Mouse (Mus musculus): ENCODE data around the gene Larp1. TPM values are rescaled to one million over a fixed set of nuclear protein-coding genes. Genes with fewer than 3 reads are reported as not detected.

Larp1 gene
- total and polyA plus RNA-seq, 2 experiments from 2014 or later: 14.9 to 41.0 TPM

- H3K9me3 ChIP-seq (ENCODE audit: low read length): no peaks in the 10 kb centered on the region
- no peak overlapping the region for H3K4me2 ChIP-seq (ENCODE audit: low read depth, low read length)
- DNase-seq (ENCODE audit: low spot score) (no peak), ATAC-seq (no peak)
- no peaks in the 10 kb centered on the region for H3K4me1 ChIP-seq (ENCODE audit: insufficient read depth, low read length)
- H3K36me3 ChIP-seq (ENCODE audit: insufficient read depth, low read length): peaks cover 22% of the 10 kb centered on the region; the same call in 1 of the 2 replicates
- TF ChIP-seq CTCF (IDR thresholded peaks at IDR 0.05; ENCODE audit: low read depth): no peak
- WGBS: 89% methylated on average over 4 of the region's 4 CpGs
- no peak overlapping the region for H3K27ac ChIP-seq
- no peaks in the 10 kb centered on the region for H3K27me3 ChIP-seq (ENCODE audit: insufficient read depth, low read length)
- no peak overlapping the region for H3K9ac ChIP-seq (replicated peaks; ENCODE audit: low read length)
- no peak overlapping the region for H3K4me3 ChIP-seq (ENCODE audit: low read length)
Measured at GRCm38 (mm10) chr11:58062586-58062985, 53.7 kb downstream of the Larp1 start.

GRCm38 (mm10) chr11:58065025-58065424 lies 56.2 kb downstream of the Larp1 start:
- H3K9me3 ChIP-seq (ENCODE audit: low read length): no peaks in the 10 kb centered on the region
- peaks cover 6% of the 10 kb centered on the region; the same call in 1 of the 2 replicates for H3K36me3 ChIP-seq (ENCODE audit: insufficient read depth, low read length)
- DNase-seq (ENCODE audit: low spot score) (no peak), ATAC-seq (no peak)
- no peak overlapping the region for H3K4me3 ChIP-seq (ENCODE audit: low read length)
- H3K27ac ChIP-seq: no peak overlapping the region
- 83% methylated on average over 4 of the region's 4 CpGs for WGBS
- no peak overlapping the region for H3K9ac ChIP-seq (replicated peaks; ENCODE audit: low read length)
- H3K27me3 ChIP-seq (ENCODE audit: insufficient read depth, low read length): no peaks in the 10 kb centered on the region
- no peak overlapping the region for H3K4me2 ChIP-seq (ENCODE audit: low read depth, low read length)
- H3K4me1 ChIP-seq (ENCODE audit: insufficient read depth, low read length): no peaks in the 10 kb centered on the region
- no peak for TF ChIP-seq CTCF (IDR thresholded peaks at IDR 0.05; ENCODE audit: low read depth)

- no peak overlapping the region for H3K9ac ChIP-seq (replicated peaks; ENCODE audit: low read length)
- H3K27me3 ChIP-seq (ENCODE audit: insufficient read depth, low read length): no peaks in the 10 kb centered on the region
- no peak for TF ChIP-seq CTCF (IDR thresholded peaks at IDR 0.05; ENCODE audit: low read depth)
- no peak for DNase-seq (ENCODE audit: low spot score)
- no peak overlapping the region for H3K4me3 ChIP-seq (ENCODE audit: low read length)
- WGBS: 82% methylated on average over 3 of the region's 3 CpGs
- H3K4me2 ChIP-seq (ENCODE audit: low read depth, low read length): no peak overlapping the region
- no peak for ATAC-seq
- no peaks in the 10 kb centered on the region for H3K4me1 ChIP-seq (ENCODE audit: insufficient read depth, low read length)
- H3K9me3 ChIP-seq (ENCODE audit: low read length): no peaks in the 10 kb centered on the region
- no peaks in the 10 kb centered on the region for H3K36me3 ChIP-seq (ENCODE audit: insufficient read depth, low read length)
- no peak overlapping the region for H3K27ac ChIP-seq
Measured at GRCm38 (mm10) chr11:58072978-58073377, 64.1 kb downstream of the Larp1 start.

- Histone ChIP-seq H3K36me3 (ENCODE audit: insufficient read depth, low read length) (no peaks in the 10 kb centered on the region), H3K4me1 (ENCODE audit: insufficient read depth, low read length) (no peaks in the 10 kb centered on the region), H3K9ac (replicated peaks; ENCODE audit: low read length) (no peak overlapping the region), H3K9me3 (ENCODE audit: low read length) (no peaks in the 10 kb centered on the region), H3K27ac (no peak overlapping the region), H3K4me3 (ENCODE audit: low read length) (no peak overlapping the region), H3K27me3 (ENCODE audit: insufficient read depth, low read length) (no peaks in the 10 kb centered on the region), H3K4me2 (ENCODE audit: low read depth, low read length) (no peak overlapping the region)
- ATAC-seq: no peak
- 69% methylated on average over 4 of the region's 4 CpGs for WGBS
- no peak for TF ChIP-seq CTCF (IDR thresholded peaks at IDR 0.05; ENCODE audit: low read depth)
- no peak for DNase-seq (ENCODE audit: low spot score)
Measured at GRCm38 (mm10) chr11:58077270-58077669, 68.4 kb downstream of the Larp1 start.

GRCm38 (mm10) chr11:58081716-58082115 lies 72.9 kb downstream of the Larp1 start:
- Histone ChIP-seq H3K4me3 (ENCODE audit: low read length) (no peak overlapping the region), H3K4me1 (ENCODE audit: insufficient read depth, low read length) (no peaks in the 10 kb centered on the region), H3K27ac (no peak overlapping the region), H3K9me3 (ENCODE audit: low read length) (no peaks in the 10 kb centered on the region), H3K4me2 (ENCODE audit: low read depth, low read length) (no peak overlapping the region), H3K27me3 (ENCODE audit: insufficient read depth, low read length) (no peaks in the 10 kb centered on the region), H3K9ac (replicated peaks; ENCODE audit: low read length) (no peak overlapping the region), H3K36me3 (ENCODE audit: insufficient read depth, low read length) (no peaks in the 10 kb centered on the region)
- DNase-seq (ENCODE audit: low spot score) (no peak), ATAC-seq (no peak)
- WGBS: 84% methylated on average over 6 of the region's 6 CpGs
- no peak for TF ChIP-seq CTCF (IDR thresholded peaks at IDR 0.05; ENCODE audit: low read depth)

- Histone ChIP-seq H3K27ac (no peak overlapping the region), H3K4me2 (ENCODE audit: low read depth, low read length) (peak overlapping the region; percentile 19; the same call in 1 of the 2 replicates), H3K9ac (replicated peaks; ENCODE audit: low read length) (no peak overlapping the region), H3K27me3 (ENCODE audit: insufficient read depth, low read length) (no peaks in the 10 kb centered on the region), H3K4me1 (ENCODE audit: insufficient read depth, low read length) (no peaks in the 10 kb centered on the region), H3K4me3 (ENCODE audit: low read length) (no peak overlapping the region), H3K36me3 (ENCODE audit: insufficient read depth, low read length) (no peaks in the 10 kb centered on the region), H3K9me3 (ENCODE audit: low read length) (no peaks in the 10 kb centered on the region)
- no peak for TF ChIP-seq CTCF (IDR thresholded peaks at IDR 0.05; ENCODE audit: low read depth)
- ATAC-seq: no peak
- WGBS: 67% methylated on average over 4 of the region's 4 CpGs
- no peak for DNase-seq (ENCODE audit: low spot score)
Measured at GRCm38 (mm10) chr11:58092541-58092940, 83.7 kb downstream of the Larp1 start.

- TF ChIP-seq CTCF (IDR thresholded peaks at IDR 0.05; ENCODE audit: low read depth): no peak
- no peak for ATAC-seq
- WGBS: 22% methylated on average over 12 of the region's 12 CpGs
- Histone ChIP-seq H3K4me2 (ENCODE audit: low read depth, low read length) (peak within 1 kb of the TSS; percentile 19; the same call in 1 of the 2 replicates), H3K4me1 (ENCODE audit: insufficient read depth, low read length) (no peaks in the 10 kb centered on the region), H3K4me3 (ENCODE audit: low read length) (no peak within 1 kb of the TSS), H3K27ac (no peak within 1 kb of the TSS), H3K9ac (replicated peaks; ENCODE audit: low read length) (no peak within 1 kb of the TSS), H3K36me3 (ENCODE audit: insufficient read depth, low read length) (no peaks in the 10 kb centered on the region), H3K9me3 (ENCODE audit: low read length) (no peaks in the 10 kb centered on the region), H3K27me3 (ENCODE audit: insufficient read depth, low read length) (no peaks in the 10 kb centered on the region)
- DNase-seq (ENCODE audit: low spot score): no peak
Measured at GRCm38 (mm10) chr11:58093021-58093528, 84.2 kb downstream of the Larp1 start, which contains the start of gene Gm12248. TSS of gene Gm12248 (minus strand) at chr11:58093134.
